9 mouse cellular contexts compared by ENCODE assay signal in genomic region chr14:122405897-122406540, GRCm38 (mm10). TPM values are rescaled to one million over a fixed set of nuclear protein-coding genes. Genes with fewer than 3 reads are reported as not detected.
A peak's percentile ranks its signal among the peaks of the same experiment; 100 is the strongest.
DNase-seq lines count a peak whose midpoint lies in the region; ATAC-seq lines count a peak whose summit lies in the region.
"Had no signal": no experiment of that assay in that cellular context is flagged by ENCODE, and none has a peak within 500 bp of the region (broad histone marks: within the 10 kb centered on the region; RNA-seq: fewer than 3 reads in every experiment).

No protein-coding gene starts in this region.

- H3K27me3 ChIP-seq in kidney, embryonic 14.5 days (ENCODE audit: control insufficient read depth, insufficient read depth, low read length) = peaks cover 22% of the 10 kb centered on the region
- peaks cover 68% of the 10 kb centered on the region for H3K27me3 ChIP-seq in embryonic facial prominence, embryonic 15.5 days
- H3K27me3 ChIP-seq in kidney, embryonic 16.5 days (ENCODE audit: insufficient read depth, low read length) = peaks cover 62% of the 10 kb centered on the region
- H3K27me3 ChIP-seq in neural tube, embryonic 14.5 days (ENCODE audit: control insufficient read depth, insufficient read depth, low read length) = peaks cover 19% of the 10 kb centered on the region

- under 1% methylated on average over 18 of the region's 18 CpGs for WGBS in kidney, embryonic 14.5 days
- 6% methylated on average over 18 of the region's 18 CpGs for WGBS in embryonic facial prominence, embryonic 15.5 days
- WGBS in kidney, embryonic 16.5 days = 1% methylated on average over 18 of the region's 18 CpGs
- under 1% methylated on average over 18 of the region's 18 CpGs for WGBS in neural tube, embryonic 14.5 days

- no peak overlapping the region for H3K27ac ChIP-seq in kidney, embryonic 14.5 days (ENCODE audit: low read depth, low read length)
- H3K27ac ChIP-seq in embryonic facial prominence, embryonic 15.5 days (replicated peaks) = no peak overlapping the region
- H3K27ac ChIP-seq in kidney, embryonic 16.5 days (ENCODE audit: low read length) = no peak overlapping the region
- no peak overlapping the region for H3K27ac ChIP-seq in neural tube, embryonic 14.5 days (ENCODE audit: low read depth, low read length)

- H3K9me3 ChIP-seq in kidney, embryonic 14.5 days (ENCODE audit: control insufficient read depth, low read length) = no peaks in the 10 kb centered on the region
- H3K9me3 ChIP-seq in embryonic facial prominence, embryonic 15.5 days (replicated peaks) = no peaks in the 10 kb centered on the region
- no peaks in the 10 kb centered on the region for H3K9me3 ChIP-seq in kidney, embryonic 16.5 days (ENCODE audit: low read length)
- H3K9me3 ChIP-seq in neural tube, embryonic 14.5 days (ENCODE audit: control insufficient read depth, low read length) = no peaks in the 10 kb centered on the region

- H3K4me1 ChIP-seq in kidney, embryonic 14.5 days (ENCODE audit: control insufficient read depth, insufficient read depth, low read length) = peaks cover 10% of the 10 kb centered on the region
- peaks cover 16% of the 10 kb centered on the region for H3K4me1 ChIP-seq in embryonic facial prominence, embryonic 15.5 days
- peaks cover 16% of the 10 kb centered on the region for H3K4me1 ChIP-seq in kidney, embryonic 16.5 days (ENCODE audit: insufficient read depth, low read length)
- H3K4me1 ChIP-seq in neural tube, embryonic 14.5 days (ENCODE audit: control insufficient read depth, insufficient read depth, low read length) = peaks cover 12% of the 10 kb centered on the region; the same call in 1 of the 2 replicates

- no peak for DNase-seq in kidney, postnatal 36 days
- DNase-seq in left cerebral cortex, postnatal 4 days = no peak
- DNase-seq in lung, postnatal 4 days = no peak
- DNase-seq in adrenal gland, postnatal 4 days (ENCODE audit: low spot score in 2 of 2) = no peak

- peak overlapping the region; percentile 83 for H3K4me2 ChIP-seq in kidney, embryonic 14.5 days (replicated peaks; ENCODE audit: low read depth, low read length)
- peak overlapping the region; percentile 72 for H3K4me2 ChIP-seq in embryonic facial prominence, embryonic 15.5 days (replicated peaks)
- peak overlapping the region; percentile 62 for H3K4me2 ChIP-seq in kidney, embryonic 16.5 days (replicated peaks; ENCODE audit: low read depth, low read length)
- H3K4me2 ChIP-seq in neural tube, embryonic 14.5 days (ENCODE audit: low read depth, low read length) = peak overlapping the region; percentile 52

- no peak for ATAC-seq in kidney, embryonic 14.5 days (ENCODE audit: low FRiP score, low TSS enrichment)
- no peak for ATAC-seq in embryonic facial prominence, embryonic 15.5 days (ENCODE audit: insufficient number of reproducible peaks, low FRiP score, low TSS enrichment, low read depth)
- ATAC-seq in kidney, embryonic 16.5 days (ENCODE audit: low FRiP score, low TSS enrichment) = no peak
- ATAC-seq in neural tube, embryonic 14.5 days (ENCODE audit: low read depth) = 0 out of 2 replicates have a peak, but pooled peaks have one; percentile 3

- H3K36me3 ChIP-seq in kidney, embryonic 14.5 days (ENCODE audit: control insufficient read depth, insufficient read depth, low read length) = no peaks in the 10 kb centered on the region
- no peaks in the 10 kb centered on the region for H3K36me3 ChIP-seq in embryonic facial prominence, embryonic 15.5 days
- no peaks in the 10 kb centered on the region for H3K36me3 ChIP-seq in kidney, embryonic 16.5 days (ENCODE audit: insufficient read depth, low read length)
- H3K36me3 ChIP-seq in neural tube, embryonic 14.5 days (ENCODE audit: control insufficient read depth, insufficient read depth, low read length) = no peaks in the 10 kb centered on the region

- intact Hi-C loops in left cerebral cortex, postnatal 4 days (cut with DNase I) = loop anchor here (10.0 kb wide), 1 partner anchor 49 kb away; the partner anchor contains the start of gene Gm5089

- peak overlapping the region; percentile 44 for H3K4me3 ChIP-seq in kidney, embryonic 14.5 days (ENCODE audit: low read length)
- peak overlapping the region; percentile 40 for H3K4me3 ChIP-seq in embryonic facial prominence, embryonic 15.5 days (replicated peaks)
- H3K4me3 ChIP-seq in kidney, embryonic 16.5 days (ENCODE audit: low read length) = peak overlapping the region; percentile 42
- H3K4me3 ChIP-seq in neural tube, embryonic 14.5 days (ENCODE audit: low read depth, low read length) = peak overlapping the region; percentile 23

- peak overlapping the region; percentile 46; the same call in 1 of the 2 replicates for H3K9ac ChIP-seq in kidney, embryonic 14.5 days (ENCODE audit: low read depth, low read length)
- no peak overlapping the region; the same call in 1 of the 2 replicates for H3K9ac ChIP-seq in embryonic facial prominence, embryonic 15.5 days
- peak overlapping the region; percentile 42 for H3K9ac ChIP-seq in kidney, embryonic 16.5 days (replicated peaks; ENCODE audit: low read length)
- no peak overlapping the region for H3K9ac ChIP-seq in neural tube, embryonic 14.5 days (replicated peaks; ENCODE audit: low read depth, low read length)

RNA-seq across cellular contexts. Expression of gene Gm5089, which starts 44.9 kb away (rescaled TPM):
- polyA plus RNA-seq in kidney, embryonic 14.5 days (2014; fragmentation: Nextera tagmentation; extraction: Ambion mirVana) = not detected in 2 replicates
- polyA plus RNA-seq in embryonic facial prominence, embryonic 15.5 days (2015; fragmentation: Nextera tagmentation; extraction: Ambion mirVana) = 0.08 TPM in 1 of 2 replicates, not detected in the other
- not detected in 2 replicates for polyA plus RNA-seq in kidney, embryonic 16.5 days (2015; fragmentation: Nextera tagmentation; extraction: Ambion mirVana)
- polyA plus RNA-seq in neural tube, embryonic 14.5 days (2014; fragmentation: Nextera tagmentation; extraction: Ambion mirVana) = 0.27 and 0.81 TPM in 2 replicates
- under 1 TPM; 0.28 to 0.50 TPM for total RNA-seq in left cerebral cortex, postnatal 4 days (2021)
- total RNA-seq in adrenal gland, postnatal 4 days (2021) = not detected
- total RNA-seq: neutrophil, adult 5-6 weeks had no signal

RNA-seq across cellular contexts. Expression of gene Zic5, which starts 59.5 kb away (rescaled TPM):
- 0.07 and 0.10 TPM in 2 replicates for polyA plus RNA-seq in kidney, embryonic 14.5 days (2014; fragmentation: Nextera tagmentation; extraction: Ambion mirVana)
- polyA plus RNA-seq in embryonic facial prominence, embryonic 15.5 days (2015; fragmentation: Nextera tagmentation; extraction: Ambion mirVana) = 0.09 and 0.89 TPM in 2 replicates
- polyA plus RNA-seq in kidney, embryonic 16.5 days (2015; fragmentation: Nextera tagmentation; extraction: Ambion mirVana) = 0.06 and 0.14 TPM in 2 replicates
- polyA plus RNA-seq in neural tube, embryonic 14.5 days (2014; fragmentation: Nextera tagmentation; extraction: Ambion mirVana) = 7.8 and 7.9 TPM in 2 replicates
- total RNA-seq in left cerebral cortex, postnatal 4 days (2021) = 1 to 10 TPM; 3.9 to 5.1 TPM
- total RNA-seq in adrenal gland, postnatal 4 days (2021) = under 1 TPM in 1 of 2 experiments, not detected in 1; 0.40 TPM
- total RNA-seq: neutrophil, adult 5-6 weeks had no signal

Comparison
In these comparisons a context has a peak if more than half of its experiments do, and no peak if none do; other contexts are left out.
1. H3K9ac ChIP-seq: peak in kidney, embryonic 14.5 days (single experiment) and kidney, embryonic 16.5 days (single experiment); none in embryonic facial prominence, embryonic 15.5 days (single experiment) and neural tube, embryonic 14.5 days (single experiment).
2. Peak in every context shown above with its lines, with median percentiles within 50 percentile points of each other: H3K4me2 ChIP-seq and H3K4me3 ChIP-seq.